Mouse (Mus musculus): Measurements from ENCODE around the gene Esrrg.

DNA sequence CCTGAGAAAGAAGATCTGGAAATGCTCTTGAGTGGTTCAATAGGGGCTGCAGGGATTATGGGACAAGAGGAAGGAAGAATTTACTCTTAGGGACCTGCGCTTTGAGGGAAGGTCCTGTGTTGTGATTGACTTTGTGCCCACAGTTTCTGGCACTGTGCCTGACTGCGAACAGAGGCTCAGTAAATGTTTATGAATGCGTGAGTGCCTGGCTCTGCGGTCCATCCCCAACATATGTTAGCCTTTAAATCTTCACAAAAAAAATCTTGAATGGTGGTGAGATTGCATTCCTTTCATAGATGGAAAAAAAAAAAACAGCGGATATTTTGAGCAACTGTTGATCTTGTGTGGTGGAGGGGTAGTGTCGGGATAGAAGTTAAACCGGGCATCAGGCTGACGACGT lies 52.4 kb downstream of the Esrrg start:
- TF ChIP-seq CTCF (IDR thresholded peaks at IDR 0.05; ENCODE audit: borderline replicate concordance, control insufficient read depth, extremely low read depth, insufficient read depth, low read length, poor library complexity): no peak
- no peak for TF ChIP-seq POLR2A (IDR thresholded peaks at IDR 0.05; ENCODE audit: control insufficient read depth, extremely low read depth, insufficient read depth, low read length, poor library complexity)
